Mouse (Mus musculus): ENCODE results near the gene Hmgcl. TPM values are rescaled to one million over a fixed set of nuclear protein-coding genes. Genes with fewer than 3 reads are reported as not detected.

Gene Hmgcl
- polyA plus RNA-seq, 1 experiment from 2014 or later, result 96.7 TPM

DNA sequence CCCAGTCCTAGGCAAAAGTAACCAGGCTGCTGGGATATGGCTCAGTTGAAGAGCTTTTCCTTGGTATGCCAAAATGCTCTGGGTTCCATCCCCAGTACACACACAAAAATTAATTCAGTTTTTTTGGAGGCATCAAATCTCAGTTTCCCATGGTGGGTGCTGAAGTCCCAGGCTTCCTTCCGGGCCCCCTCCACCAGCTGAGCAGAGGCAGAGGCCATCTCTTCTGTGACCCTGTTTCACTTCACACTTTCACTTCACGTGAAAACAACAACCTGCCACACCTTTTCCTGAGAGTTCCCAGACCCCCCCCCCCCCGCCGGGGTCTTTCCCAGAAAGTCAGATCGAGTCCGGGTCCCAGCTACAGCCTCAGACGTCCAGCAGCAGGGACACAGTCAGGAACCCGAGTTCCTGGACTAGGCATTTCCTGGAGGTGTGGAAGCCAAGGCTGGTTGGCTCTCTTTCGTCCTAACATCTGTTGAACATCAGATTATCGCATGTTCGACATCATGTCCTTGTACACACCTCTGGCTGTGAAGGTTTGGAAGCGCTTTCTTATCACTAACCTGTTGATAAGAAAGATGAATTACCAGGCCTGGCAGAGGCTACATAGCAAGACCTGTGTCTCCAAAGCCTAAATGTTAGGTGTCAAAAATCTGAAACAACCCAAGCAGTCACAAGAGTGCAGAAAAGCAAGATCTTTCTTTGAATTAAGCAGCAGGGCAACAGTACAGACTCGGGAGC is 36.8 kb upstream of the Hmgcl start:
- peaks cover 5 to 10% of the 10 kb centered on the region in 2 experiments; a peak in 3 of 4 replicates for H3K4me1 ChIP-seq (ENCODE audit: control insufficient read depth in 2 of 2, insufficient read depth in 2 of 2, low read length in 2 of 2)
- peak overlapping the region; percentile 8; the same call in 1 of the 2 replicates for H3K4me2 ChIP-seq (ENCODE audit: low read length)

DNA sequence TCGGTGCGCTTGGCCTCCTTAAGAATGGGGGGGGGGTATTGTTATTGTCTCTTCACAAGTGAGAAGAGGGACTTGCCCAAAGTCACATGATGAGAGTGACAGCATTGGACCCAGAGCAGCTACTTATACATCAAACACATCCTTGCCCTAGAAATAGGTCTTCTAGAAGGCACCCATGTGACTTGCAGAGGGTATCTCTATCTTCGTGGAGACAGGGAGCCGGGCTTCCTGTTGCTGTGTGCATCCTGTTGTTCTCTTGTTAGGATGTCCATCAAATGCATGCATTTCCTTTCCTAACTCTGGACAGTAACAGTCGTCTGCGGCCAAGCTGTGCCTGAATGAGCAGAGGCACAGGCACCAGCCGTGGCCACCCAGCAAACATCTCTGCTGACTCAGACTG is 34.7 kb upstream of the Hmgcl start:
- Histone ChIP-seq H3K36me3 (ENCODE audit: control insufficient read depth, insufficient read depth, low read length) (no peaks in the 10 kb centered on the region), H3K4me3 (ENCODE audit: control insufficient read depth in 1 of 2, insufficient read depth in 1 of 2, low read depth in 1 of 2, low read length in 2 of 2) (no peak overlapping the region), H3K27me3 (ENCODE audit: control insufficient read depth, insufficient read depth, low read length) (no peaks in the 10 kb centered on the region), H3K4me2 (ENCODE audit: low read length) (no peak overlapping the region), H3K9me3 (ENCODE audit: control insufficient read depth, low read length) (no peaks in the 10 kb centered on the region), H3K4me1 (ENCODE audit: control insufficient read depth in 2 of 2, insufficient read depth in 2 of 2, low read length in 2 of 2) (peaks cover 5 to 10% of the 10 kb centered on the region in 2 experiments; a peak in 3 of 4 replicates), H3K9ac (ENCODE audit: low read length) (no peak overlapping the region), H3K27ac (replicated peaks in 1 of 2; ENCODE audit: control insufficient read depth in 1 of 2, insufficient read depth in 1 of 2, low read depth in 2 of 2, low read length in 2 of 2) (no peak overlapping the region)
- WGBS, result 56% methylated on average over 7 of the region's 7 CpGs
- no peak for ATAC-seq (ENCODE audit: insufficient number of reproducible peaks, insufficient read depth, low FRiP score, low read depth)

More for the DNA sequence above, 36.8 kb upstream of the Hmgcl start:
- H3K27me3 ChIP-seq (ENCODE audit: control insufficient read depth, insufficient read depth, low read length), result no peaks in the 10 kb centered on the region
- no peak overlapping the region for H3K4me3 ChIP-seq (ENCODE audit: control insufficient read depth in 1 of 2, insufficient read depth in 1 of 2, low read depth in 1 of 2, low read length in 2 of 2)
- no peak overlapping the region for H3K9ac ChIP-seq (ENCODE audit: low read length)
- no peaks in the 10 kb centered on the region for H3K9me3 ChIP-seq (ENCODE audit: control insufficient read depth, low read length)
- WGBS, result 14% methylated on average over 13 of the region's 13 CpGs
- H3K36me3 ChIP-seq (ENCODE audit: control insufficient read depth, insufficient read depth, low read length), result no peaks in the 10 kb centered on the region
- H3K27ac ChIP-seq (replicated peaks in 1 of 2; ENCODE audit: control insufficient read depth in 1 of 2, insufficient read depth in 1 of 2, low read depth in 2 of 2, low read length in 2 of 2), result no peak overlapping the region
- ATAC-seq (ENCODE audit: insufficient number of reproducible peaks, insufficient read depth, low FRiP score, low read depth), result no peak

DNA sequence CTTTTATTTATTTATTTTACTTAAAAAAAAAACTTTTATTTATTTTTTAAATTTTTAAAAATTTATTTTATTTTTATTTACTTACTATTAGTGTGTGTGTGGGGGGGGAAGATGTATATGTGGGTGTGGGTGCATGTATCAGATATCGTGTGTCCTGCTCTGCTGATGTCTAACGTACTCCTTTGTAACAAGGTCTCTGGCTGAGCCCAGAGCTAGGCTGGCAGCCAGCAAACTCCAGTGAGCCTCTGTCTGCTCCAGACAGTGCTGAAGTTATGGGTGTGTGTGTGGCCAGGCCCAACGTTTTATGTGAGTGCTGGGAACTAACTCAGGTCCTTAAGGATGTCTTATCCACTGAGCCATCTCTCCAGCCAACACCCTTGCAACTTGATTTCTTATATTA is 34.1 kb upstream of the Hmgcl start:
- no peaks in the 10 kb centered on the region for H3K9me3 ChIP-seq (ENCODE audit: control insufficient read depth, low read length)
- ATAC-seq (ENCODE audit: insufficient number of reproducible peaks, insufficient read depth, low FRiP score, low read depth), result no peak

DNA sequence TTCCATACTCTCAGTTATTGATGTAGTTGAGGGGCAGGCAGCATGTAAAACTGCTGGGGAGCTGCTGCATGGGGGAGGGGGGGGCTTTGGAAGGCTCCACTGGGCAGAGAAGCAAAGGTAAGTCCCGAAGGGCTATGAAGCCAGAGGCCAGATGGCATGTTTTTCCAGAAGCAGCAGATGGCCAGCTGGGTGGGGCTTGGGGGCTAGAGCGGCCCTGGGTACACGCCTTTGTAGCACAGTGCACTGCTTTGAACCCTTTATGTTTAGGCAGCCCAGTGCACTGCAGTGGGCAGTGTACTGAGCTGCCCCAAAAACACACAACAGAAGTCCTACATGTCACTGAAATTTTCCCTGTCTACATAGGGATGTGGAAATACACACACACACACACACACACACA is 33.4 kb upstream of the Hmgcl start:
- H3K4me1 ChIP-seq (ENCODE audit: control insufficient read depth in 2 of 2, insufficient read depth in 2 of 2, low read length in 2 of 2), result peaks cover 5 to 10% of the 10 kb centered on the region in 2 experiments; a peak in 3 of 4 replicates
- no peak for ATAC-seq (ENCODE audit: insufficient number of reproducible peaks, insufficient read depth, low FRiP score, low read depth)
- no peak overlapping the region for H3K4me2 ChIP-seq (ENCODE audit: low read length)
- no peaks in the 10 kb centered on the region for H3K9me3 ChIP-seq (ENCODE audit: control insufficient read depth, low read length)
- no peak overlapping the region for H3K9ac ChIP-seq (ENCODE audit: low read length)
- H3K27ac ChIP-seq (replicated peaks in 1 of 2; ENCODE audit: control insufficient read depth in 1 of 2, insufficient read depth in 1 of 2, low read depth in 2 of 2, low read length in 2 of 2), result no peak overlapping the region
- 48% methylated on average over 3 of the region's 3 CpGs for WGBS
- no peak overlapping the region for H3K4me3 ChIP-seq (ENCODE audit: control insufficient read depth in 1 of 2, insufficient read depth in 1 of 2, low read depth in 1 of 2, low read length in 2 of 2)
- no peaks in the 10 kb centered on the region for H3K27me3 ChIP-seq (ENCODE audit: control insufficient read depth, insufficient read depth, low read length)
- no peaks in the 10 kb centered on the region for H3K36me3 ChIP-seq (ENCODE audit: control insufficient read depth, insufficient read depth, low read length)

More for the DNA sequence above, 34.1 kb upstream of the Hmgcl start:
- WGBS, result 53% methylated on average over 3 of the region's 3 CpGs
- H3K9ac ChIP-seq (ENCODE audit: low read length), result no peak overlapping the region
- H3K27ac ChIP-seq (replicated peaks in 1 of 2; ENCODE audit: control insufficient read depth in 1 of 2, insufficient read depth in 1 of 2, low read depth in 2 of 2, low read length in 2 of 2), result no peak overlapping the region
- H3K4me2 ChIP-seq (ENCODE audit: low read length), result no peak overlapping the region
- H3K4me1 ChIP-seq (ENCODE audit: control insufficient read depth in 2 of 2, insufficient read depth in 2 of 2, low read length in 2 of 2), result peaks cover 5 to 10% of the 10 kb centered on the region in 2 experiments; a peak in 3 of 4 replicates
- H3K27me3 ChIP-seq (ENCODE audit: control insufficient read depth, insufficient read depth, low read length), result no peaks in the 10 kb centered on the region
- H3K4me3 ChIP-seq (ENCODE audit: control insufficient read depth in 1 of 2, insufficient read depth in 1 of 2, low read depth in 1 of 2, low read length in 2 of 2), result no peak overlapping the region
- H3K36me3 ChIP-seq (ENCODE audit: control insufficient read depth, insufficient read depth, low read length), result no peaks in the 10 kb centered on the region

DNA sequence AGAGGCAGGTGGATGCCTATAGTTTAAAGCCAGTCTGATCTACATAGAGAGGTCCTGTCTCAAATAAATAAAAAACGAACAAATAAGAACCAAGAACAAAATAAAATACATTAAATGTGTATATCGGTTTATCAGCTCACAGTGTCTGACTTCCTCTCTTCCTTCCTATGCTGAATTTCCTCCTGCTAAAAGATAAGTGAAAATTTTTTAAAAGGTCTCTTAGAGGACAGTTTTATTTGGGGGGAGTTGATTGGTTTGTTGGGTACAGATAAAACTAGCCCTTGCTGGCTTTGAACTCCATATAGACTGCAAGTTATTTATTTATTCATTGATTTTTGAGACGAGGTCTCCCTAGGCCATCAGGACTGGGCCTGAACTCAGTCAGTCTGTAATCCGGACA is 32.8 kb upstream of the Hmgcl start:
- WGBS, result 50% methylated on average over 4 of the region's 4 CpGs
- no peak for ATAC-seq (ENCODE audit: insufficient number of reproducible peaks, insufficient read depth, low FRiP score, low read depth)
- no peak overlapping the region for H3K27ac ChIP-seq (replicated peaks in 1 of 2; ENCODE audit: control insufficient read depth in 1 of 2, insufficient read depth in 1 of 2, low read depth in 2 of 2, low read length in 2 of 2)
- no peak overlapping the region for H3K4me2 ChIP-seq (ENCODE audit: low read length)
- no peaks in the 10 kb centered on the region for H3K36me3 ChIP-seq (ENCODE audit: control insufficient read depth, insufficient read depth, low read length)
- H3K4me1 ChIP-seq (ENCODE audit: control insufficient read depth in 2 of 2, insufficient read depth in 2 of 2, low read length in 2 of 2), result peaks cover 5 to 10% of the 10 kb centered on the region in 2 experiments; a peak in 3 of 4 replicates
- H3K4me3 ChIP-seq (ENCODE audit: control insufficient read depth in 1 of 2, insufficient read depth in 1 of 2, low read depth in 1 of 2, low read length in 2 of 2), result no peak overlapping the region
- no peaks in the 10 kb centered on the region for H3K9me3 ChIP-seq (ENCODE audit: control insufficient read depth, low read length)
- H3K9ac ChIP-seq (ENCODE audit: low read length), result no peak overlapping the region
- H3K27me3 ChIP-seq (ENCODE audit: control insufficient read depth, insufficient read depth, low read length), result no peaks in the 10 kb centered on the region

DNA sequence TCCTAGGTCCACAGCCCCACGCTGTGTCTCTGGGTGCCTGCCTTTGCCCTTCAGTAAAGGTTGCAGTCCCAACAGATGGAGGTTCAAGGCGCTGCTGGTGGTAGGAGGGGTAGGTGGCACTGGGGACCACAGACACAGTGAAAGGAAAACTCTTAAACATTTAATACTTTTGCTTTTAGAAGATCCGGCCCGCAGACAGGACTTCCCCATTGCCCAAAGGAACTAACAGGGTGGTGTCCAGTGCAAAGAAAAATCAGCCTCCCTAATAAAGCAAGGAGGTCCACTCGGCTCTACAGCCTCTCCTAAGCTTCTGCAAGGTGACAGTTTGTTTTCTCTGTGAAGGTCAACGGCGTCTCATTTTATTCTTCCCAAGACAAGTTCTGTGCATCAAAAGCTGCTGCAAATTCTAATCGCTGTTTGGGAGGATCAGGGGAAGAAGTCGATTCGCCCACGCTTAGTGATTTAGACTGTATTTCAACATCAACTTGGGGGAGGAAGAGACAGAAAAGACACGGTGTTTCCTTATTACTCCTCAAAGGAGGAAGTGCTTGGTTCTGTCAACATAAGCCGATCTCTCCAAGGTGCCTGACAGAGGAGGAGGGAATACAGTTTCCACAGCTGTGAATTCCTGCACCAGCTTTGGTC is 27.5 kb upstream of the Hmgcl start:
- Histone ChIP-seq H3K4me3 (ENCODE audit: control insufficient read depth in 1 of 2, insufficient read depth in 1 of 2, low read depth in 1 of 2, low read length in 2 of 2) (no peak overlapping the region), H3K36me3 (ENCODE audit: control insufficient read depth, insufficient read depth, low read length) (peaks cover 7% of the 10 kb centered on the region; the same call in 1 of the 2 replicates), H3K9me3 (ENCODE audit: control insufficient read depth, low read length) (no peaks in the 10 kb centered on the region), H3K27me3 (ENCODE audit: control insufficient read depth, insufficient read depth, low read length) (no peaks in the 10 kb centered on the region), H3K27ac (replicated peaks in 1 of 2; ENCODE audit: control insufficient read depth in 1 of 2, insufficient read depth in 1 of 2, low read depth in 2 of 2, low read length in 2 of 2) (no peak overlapping the region), H3K4me2 (ENCODE audit: low read length) (no peak overlapping the region), H3K4me1 (ENCODE audit: control insufficient read depth in 2 of 2, insufficient read depth in 2 of 2, low read length in 2 of 2) (peaks cover 4 to 5% of the 10 kb centered on the region in 2 experiments), H3K9ac (ENCODE audit: low read length) (no peak overlapping the region)
- ATAC-seq (ENCODE audit: insufficient number of reproducible peaks, insufficient read depth, low FRiP score, low read depth), result no peak
- WGBS, result 77% methylated on average over 13 of the region's 13 CpGs

DNA sequence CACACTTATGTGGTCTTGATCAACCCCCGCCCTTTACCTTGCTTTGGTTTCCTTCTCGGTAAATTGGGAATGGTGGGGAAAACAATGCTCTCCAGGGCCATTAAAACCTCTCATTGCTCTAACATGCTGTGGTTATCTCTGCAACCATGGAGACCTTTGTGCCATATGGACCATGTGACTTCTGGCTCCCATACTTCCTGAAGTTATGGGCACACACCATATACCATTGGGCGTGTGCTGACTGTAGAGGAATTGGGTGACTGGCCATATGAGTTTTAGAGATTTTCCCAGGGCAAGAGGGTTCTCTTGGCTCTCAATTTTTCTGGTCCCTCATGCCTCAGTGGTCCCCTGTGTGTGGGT is 27.0 kb upstream of the Hmgcl start:
- no peak for ATAC-seq (ENCODE audit: insufficient number of reproducible peaks, insufficient read depth, low FRiP score, low read depth)
- H3K36me3 ChIP-seq (ENCODE audit: control insufficient read depth, insufficient read depth, low read length), result peaks cover 9% of the 10 kb centered on the region; the same call in 1 of the 2 replicates
- no peak overlapping the region for H3K4me2 ChIP-seq (ENCODE audit: low read length)
- H3K9me3 ChIP-seq (ENCODE audit: control insufficient read depth, low read length), result no peaks in the 10 kb centered on the region
- H3K4me3 ChIP-seq (ENCODE audit: control insufficient read depth in 1 of 2, insufficient read depth in 1 of 2, low read depth in 1 of 2, low read length in 2 of 2), result no peak overlapping the region
- H3K4me1 ChIP-seq (ENCODE audit: control insufficient read depth in 2 of 2, insufficient read depth in 2 of 2, low read length in 2 of 2), result peaks cover 4 to 5% of the 10 kb centered on the region in 2 experiments
- 85% methylated on average over 3 of the region's 3 CpGs for WGBS
- no peaks in the 10 kb centered on the region for H3K27me3 ChIP-seq (ENCODE audit: control insufficient read depth, insufficient read depth, low read length)
- no peak overlapping the region for H3K9ac ChIP-seq (ENCODE audit: low read length)
- H3K27ac ChIP-seq (replicated peaks in 1 of 2; ENCODE audit: control insufficient read depth in 1 of 2, insufficient read depth in 1 of 2, low read depth in 2 of 2, low read length in 2 of 2), result no peak overlapping the region
